Mouse (Mus musculus): ENCODE results near the gene 1700003F12Rik.

1700003F12Rik gene

DNA sequence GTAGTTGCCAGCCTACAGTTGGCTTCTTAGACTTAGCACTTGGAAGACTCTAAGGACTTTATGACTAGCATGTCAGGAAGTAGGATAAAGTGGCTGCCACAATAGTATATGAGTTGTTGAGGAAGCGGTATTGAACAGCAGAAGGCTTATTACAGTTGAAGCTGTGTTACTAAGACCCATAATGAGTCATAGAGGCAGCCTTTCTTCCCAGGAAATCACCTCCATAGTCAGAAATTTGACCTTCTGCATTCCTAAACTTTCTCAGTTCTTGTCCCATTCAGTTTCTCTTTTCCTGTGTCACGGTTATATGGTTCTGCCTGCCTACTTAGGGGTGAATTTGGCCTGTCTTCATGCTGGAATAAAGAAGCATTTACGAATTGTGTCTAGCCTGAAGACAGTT lies 29.9 kb upstream of the 1700003F12Rik start:
- no peaks in the 10 kb centered on the region for H3K9me3 ChIP-seq (ENCODE audit: low read length)
- H3K27me3 ChIP-seq (ENCODE audit: insufficient read depth, low read length): no peaks in the 10 kb centered on the region
- H3K4me3 ChIP-seq (replicated peaks; ENCODE audit: low read length): no peak overlapping the region
- TF ChIP-seq POU5F1 (IDR thresholded peaks at IDR 0.05; ENCODE audit: borderline replicate concordance, low read length): no peak
- TF ChIP-seq NANOG (IDR thresholded peaks at IDR 0.05; ENCODE audit: borderline replicate concordance, low read length): no peak
- no peak for TF ChIP-seq CTCF (conservative IDR thresholded peaks at IDR 0.05; ENCODE audit: low read length)
- peaks cover 93% of the 10 kb centered on the region for H3K36me3 ChIP-seq (ENCODE audit: insufficient read depth, low read length)
- H3K4me1 ChIP-seq (replicated peaks; ENCODE audit: low read depth, low read length): no peaks in the 10 kb centered on the region

GRCm38 (mm10) chr2:154517424-154517823 lies 29.5 kb upstream of the 1700003F12Rik start:
- H3K9me3 ChIP-seq (ENCODE audit: low read length): no peaks in the 10 kb centered on the region
- H3K36me3 ChIP-seq (ENCODE audit: insufficient read depth, low read length): peaks cover 93% of the 10 kb centered on the region
- no peaks in the 10 kb centered on the region for H3K27me3 ChIP-seq (ENCODE audit: insufficient read depth, low read length)
- no peak overlapping the region for H3K4me3 ChIP-seq (replicated peaks; ENCODE audit: low read length)
- no peaks in the 10 kb centered on the region for H3K4me1 ChIP-seq (replicated peaks; ENCODE audit: low read depth, low read length)
- no peak for TF ChIP-seq POU5F1 (IDR thresholded peaks at IDR 0.05; ENCODE audit: borderline replicate concordance, low read length)
- no peak for TF ChIP-seq NANOG (IDR thresholded peaks at IDR 0.05; ENCODE audit: borderline replicate concordance, low read length)
- no peak for TF ChIP-seq CTCF (conservative IDR thresholded peaks at IDR 0.05; ENCODE audit: low read length)

- no peaks in the 10 kb centered on the region for H3K9me3 ChIP-seq (ENCODE audit: low read length)
- H3K4me1 ChIP-seq (replicated peaks; ENCODE audit: low read depth, low read length): no peaks in the 10 kb centered on the region
- H3K4me3 ChIP-seq (replicated peaks; ENCODE audit: low read length): no peak overlapping the region
- no peaks in the 10 kb centered on the region for H3K27me3 ChIP-seq (ENCODE audit: insufficient read depth, low read length)
- TF ChIP-seq POU5F1 (IDR thresholded peaks at IDR 0.05; ENCODE audit: borderline replicate concordance, low read length) (no peak), CTCF (conservative IDR thresholded peaks at IDR 0.05; ENCODE audit: low read length) (no peak), NANOG (IDR thresholded peaks at IDR 0.05; ENCODE audit: borderline replicate concordance, low read length) (no peak)
- peaks cover 97% of the 10 kb centered on the region for H3K36me3 ChIP-seq (ENCODE audit: insufficient read depth, low read length)
These were observed 25.4 kb upstream of the 1700003F12Rik start for GRCm38 (mm10) chr2:154521449-154521848.

DNA sequence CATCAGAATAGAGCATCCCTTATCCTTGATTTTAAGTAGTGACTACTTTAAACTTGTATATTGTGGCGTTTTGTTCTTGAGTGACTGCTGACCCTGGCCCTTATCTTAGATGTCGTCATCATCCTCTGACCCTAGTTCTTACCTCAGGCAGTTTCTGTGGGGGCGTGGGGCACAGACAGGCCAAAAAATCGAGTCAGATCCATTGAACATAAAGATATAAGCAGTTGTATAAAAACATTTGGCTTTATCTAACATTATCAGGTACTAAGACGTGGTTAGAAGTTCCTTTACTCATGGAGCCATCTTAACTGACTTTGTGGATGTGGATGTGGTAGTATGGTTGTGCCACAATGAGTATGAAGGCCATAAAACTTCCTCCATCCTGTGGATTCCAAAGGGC lies 24.6 kb upstream of the 1700003F12Rik start:
- peaks cover 97% of the 10 kb centered on the region for H3K36me3 ChIP-seq (ENCODE audit: insufficient read depth, low read length)
- H3K4me1 ChIP-seq (replicated peaks; ENCODE audit: low read depth, low read length): 0 out of 2 replicates have a peak, but pooled peaks cover 3% of the 10 kb centered on the region
- no peak for TF ChIP-seq CTCF (conservative IDR thresholded peaks at IDR 0.05; ENCODE audit: low read length)
- no peak for TF ChIP-seq POU5F1 (IDR thresholded peaks at IDR 0.05; ENCODE audit: borderline replicate concordance, low read length)
- TF ChIP-seq NANOG (IDR thresholded peaks at IDR 0.05; ENCODE audit: borderline replicate concordance, low read length): no peak
- no peaks in the 10 kb centered on the region for H3K27me3 ChIP-seq (ENCODE audit: insufficient read depth, low read length)
- no peak overlapping the region for H3K4me3 ChIP-seq (replicated peaks; ENCODE audit: low read length)
- no peaks in the 10 kb centered on the region for H3K9me3 ChIP-seq (ENCODE audit: low read length)

DNA sequence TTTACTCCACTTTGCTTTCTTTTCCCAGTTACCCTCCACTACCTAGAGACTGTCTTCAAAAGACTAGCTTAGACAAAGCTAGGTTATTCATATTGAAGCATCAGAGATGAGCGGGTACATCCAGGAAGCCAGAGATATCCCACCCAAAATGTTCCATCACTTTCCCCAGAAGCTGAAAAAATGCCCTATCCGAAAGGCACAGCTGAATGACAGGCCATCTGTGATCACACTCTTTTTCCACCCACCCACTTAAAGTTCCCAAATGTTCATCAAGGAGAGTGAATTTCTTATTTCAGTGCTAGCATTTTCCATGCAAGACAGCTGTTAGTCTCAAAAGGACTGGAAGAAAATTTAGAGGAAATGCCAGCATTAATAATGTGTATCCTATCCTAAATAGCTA lies 21.6 kb upstream of the 1700003F12Rik start:
- no peaks in the 10 kb centered on the region for H3K27me3 ChIP-seq (ENCODE audit: insufficient read depth, low read length)
- TF ChIP-seq CTCF (conservative IDR thresholded peaks at IDR 0.05; ENCODE audit: low read length) (no peak), POU5F1 (IDR thresholded peaks at IDR 0.05; ENCODE audit: borderline replicate concordance, low read length) (no peak), NANOG (IDR thresholded peaks at IDR 0.05; ENCODE audit: borderline replicate concordance, low read length) (no peak)
- H3K4me1 ChIP-seq (replicated peaks; ENCODE audit: low read depth, low read length): peaks cover 9% of the 10 kb centered on the region
- no peaks in the 10 kb centered on the region for H3K9me3 ChIP-seq (ENCODE audit: low read length)
- no peak overlapping the region for H3K4me3 ChIP-seq (replicated peaks; ENCODE audit: low read length)
- peaks cover 97% of the 10 kb centered on the region for H3K36me3 ChIP-seq (ENCODE audit: insufficient read depth, low read length)

DNA sequence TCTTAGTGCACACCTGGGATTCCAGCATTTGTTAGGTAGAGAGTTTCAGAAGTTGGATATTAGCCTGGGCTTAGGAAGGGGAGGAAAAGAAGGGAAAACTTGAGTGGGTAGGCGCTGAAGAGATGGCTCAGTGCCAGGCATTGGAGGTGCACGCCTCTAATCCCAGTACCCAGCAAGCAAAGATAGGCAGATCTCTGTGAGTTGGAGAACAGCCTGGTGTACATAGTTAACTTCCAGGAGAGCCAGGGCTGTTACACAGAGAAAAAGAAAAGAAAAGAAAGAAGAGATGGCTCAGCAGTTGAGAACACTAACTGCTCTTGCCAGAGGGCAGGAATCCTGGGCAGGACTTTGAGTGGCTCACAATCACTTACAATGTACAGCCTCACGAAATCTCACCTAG lies 20.4 kb upstream of the 1700003F12Rik start:
- Histone ChIP-seq H3K4me3 (replicated peaks; ENCODE audit: low read length) (no peak overlapping the region), H3K9me3 (ENCODE audit: low read length) (no peaks in the 10 kb centered on the region), H3K4me1 (replicated peaks; ENCODE audit: low read depth, low read length) (peaks cover 22% of the 10 kb centered on the region), H3K36me3 (ENCODE audit: insufficient read depth, low read length) (peaks cover 97% of the 10 kb centered on the region), H3K27me3 (ENCODE audit: insufficient read depth, low read length) (no peaks in the 10 kb centered on the region)
- no peak for TF ChIP-seq CTCF (conservative IDR thresholded peaks at IDR 0.05; ENCODE audit: low read length)
- TF ChIP-seq POU5F1 (IDR thresholded peaks at IDR 0.05; ENCODE audit: borderline replicate concordance, low read length): no peak
- no peak for TF ChIP-seq NANOG (IDR thresholded peaks at IDR 0.05; ENCODE audit: borderline replicate concordance, low read length)

DNA sequence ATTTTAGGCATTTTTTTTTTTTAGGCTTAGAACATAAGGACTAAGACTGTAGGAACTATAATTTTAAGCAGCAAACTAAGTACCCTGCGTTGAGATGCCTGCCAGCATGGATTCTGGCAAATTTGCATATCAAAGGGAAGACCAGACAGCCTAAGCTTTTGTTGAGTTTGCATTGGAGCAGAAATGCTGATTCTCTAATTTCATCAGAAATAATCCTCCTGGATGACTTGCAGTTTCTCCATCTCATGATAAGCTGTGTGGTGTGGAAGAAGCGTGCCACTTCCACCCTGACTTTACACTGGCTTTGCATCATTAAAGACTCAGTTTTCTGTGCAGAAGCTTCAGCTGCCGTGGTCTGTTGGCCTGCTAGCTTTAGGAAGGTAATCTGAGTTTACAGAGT lies 14.0 kb upstream of the 1700003F12Rik start:
- Histone ChIP-seq H3K27me3 (ENCODE audit: insufficient read depth, low read length) (no peaks in the 10 kb centered on the region), H3K4me3 (replicated peaks; ENCODE audit: low read length) (no peak overlapping the region), H3K9me3 (ENCODE audit: low read length) (no peaks in the 10 kb centered on the region), H3K4me1 (replicated peaks; ENCODE audit: low read depth, low read length) (peaks cover 65% of the 10 kb centered on the region), H3K36me3 (ENCODE audit: insufficient read depth, low read length) (peaks cover 97% of the 10 kb centered on the region)
- TF ChIP-seq POU5F1 (IDR thresholded peaks at IDR 0.05; ENCODE audit: borderline replicate concordance, low read length) (peak; percentile 88), NANOG (IDR thresholded peaks at IDR 0.05; ENCODE audit: borderline replicate concordance, low read length) (no peak), CTCF (conservative IDR thresholded peaks at IDR 0.05; ENCODE audit: low read length) (no peak)

- H3K4me3 ChIP-seq (replicated peaks; ENCODE audit: low read length): 0 out of 2 replicates have a peak overlapping the region, but pooled peaks have one; percentile 26
- peaks cover 79% of the 10 kb centered on the region for H3K4me1 ChIP-seq (replicated peaks; ENCODE audit: low read depth, low read length)
These were observed 12.1 kb upstream of the 1700003F12Rik start for GRCm38 (mm10) chr2:154534704-154535270.

GRCm38 (mm10) chr2:154538310-154538709 lies 8.6 kb upstream of the 1700003F12Rik start:
- H3K36me3 ChIP-seq (ENCODE audit: insufficient read depth, low read length): peaks cover 97% of the 10 kb centered on the region
- H3K27me3 ChIP-seq (ENCODE audit: insufficient read depth, low read length): no peaks in the 10 kb centered on the region
- TF ChIP-seq NANOG (IDR thresholded peaks at IDR 0.05; ENCODE audit: borderline replicate concordance, low read length) (no peak), POU5F1 (IDR thresholded peaks at IDR 0.05; ENCODE audit: borderline replicate concordance, low read length) (no peak), CTCF (conservative IDR thresholded peaks at IDR 0.05; ENCODE audit: low read length) (no peak)
- no peaks in the 10 kb centered on the region for H3K9me3 ChIP-seq (ENCODE audit: low read length)
- H3K4me1 ChIP-seq (replicated peaks; ENCODE audit: low read depth, low read length): peaks cover 51% of the 10 kb centered on the region
- no peak overlapping the region for H3K4me3 ChIP-seq (replicated peaks; ENCODE audit: low read length)

More at GRCm38 (mm10) chr2:154534704-154535270, 12.1 kb upstream of the 1700003F12Rik start:
- TF ChIP-seq POU5F1 (IDR thresholded peaks at IDR 0.05; ENCODE audit: borderline replicate concordance, low read length) (no peak), NANOG (IDR thresholded peaks at IDR 0.05; ENCODE audit: borderline replicate concordance, low read length) (no peak), CTCF (conservative IDR thresholded peaks at IDR 0.05; ENCODE audit: low read length) (no peak)
- H3K36me3 ChIP-seq (ENCODE audit: insufficient read depth, low read length): peaks cover 97% of the 10 kb centered on the region
- H3K27me3 ChIP-seq (ENCODE audit: insufficient read depth, low read length): no peaks in the 10 kb centered on the region
- no peaks in the 10 kb centered on the region for H3K9me3 ChIP-seq (ENCODE audit: low read length)
